Mouse (Mus musculus) v-Abl transformed pro-B cells (cell line): ENCODE results near the gene Ppp2r2c.

Experiments used
- in situ Hi-C, 2 experiments: fragments of 400-800 bp; cut with MboI; formaldehyde crosslinking; loops; one replicate each; pipeline ENCODE4 v1.15.1; 2025; ENCODE audit not compliant: unreplicated experiment in 2 of 2

Gene Ppp2r2c

GRCm38 (mm10) chr5:36869578-36870236 lies 1.4 kb downstream of the Ppp2r2c start:
- in situ Hi-C loops: no loop called here

- in situ Hi-C loops: no loop called here
Observed at GRCm38 (mm10) chr5:36870916-36871315, 2.6 kb downstream of the Ppp2r2c start.

GRCm38 (mm10) chr5:36875956-36876355 lies 7.6 kb downstream of the Ppp2r2c start:
- in situ Hi-C loops: no loop called here

GRCm38 (mm10) chr5:36876777-36877396 lies 8.6 kb downstream of the Ppp2r2c start:
- in situ Hi-C loops: no loop called here

GRCm38 (mm10) chr5:36877641-36878040 lies 9.3 kb downstream of the Ppp2r2c start:
- in situ Hi-C loops: no loop called here

GRCm38 (mm10) chr5:36878801-36879200 lies 10.5 kb downstream of the Ppp2r2c start:
- in situ Hi-C loops: no loop called here

GRCm38 (mm10) chr5:36880622-36881021 lies 12.3 kb downstream of the Ppp2r2c start:
- in situ Hi-C loops: no loop called here

- in situ Hi-C loops: no loop called here
Observed at GRCm38 (mm10) chr5:36883516-36883915, 15.2 kb downstream of the Ppp2r2c start.

- in situ Hi-C loops: no loop called here
Observed at GRCm38 (mm10) chr5:36885067-36885466, 16.8 kb downstream of the Ppp2r2c start.

- in situ Hi-C loops: no loop called here
Observed at GRCm38 (mm10) chr5:36885595-36885994, 17.3 kb downstream of the Ppp2r2c start.

- in situ Hi-C loops: no loop called here
Observed at GRCm38 (mm10) chr5:36886298-36886697, 18.0 kb downstream of the Ppp2r2c start.

GRCm38 (mm10) chr5:36886852-36887283 lies 18.6 kb downstream of the Ppp2r2c start:
- in situ Hi-C loops: no loop called here

- in situ Hi-C loops: no loop called here
Observed at GRCm38 (mm10) chr5:36887299-36887988, 19.1 kb downstream of the Ppp2r2c start.

- in situ Hi-C loops: no loop called here
Observed at GRCm38 (mm10) chr5:36888501-36888900, 20.2 kb downstream of the Ppp2r2c start.

- in situ Hi-C loops: no loop called here
Observed at GRCm38 (mm10) chr5:36888911-36889310, 20.6 kb downstream of the Ppp2r2c start.

- in situ Hi-C loops: no loop called here
Observed at GRCm38 (mm10) chr5:36889380-36889886, 21.1 kb downstream of the Ppp2r2c start.

- in situ Hi-C loops: no loop called here
Observed at GRCm38 (mm10) chr5:36890794-36891193, 22.5 kb downstream of the Ppp2r2c start.

- in situ Hi-C loops: no loop called here
Observed at GRCm38 (mm10) chr5:36891793-36892470, 23.6 kb downstream of the Ppp2r2c start.

GRCm38 (mm10) chr5:36893263-36893662 lies 24.9 kb downstream of the Ppp2r2c start:
- in situ Hi-C loops: no loop called here

- in situ Hi-C loops: no loop called here
Observed at GRCm38 (mm10) chr5:36894070-36894469, 25.8 kb downstream of the Ppp2r2c start.
